Mouse (Mus musculus): ENCODE measurements around the gene Gins2.

DNA sequence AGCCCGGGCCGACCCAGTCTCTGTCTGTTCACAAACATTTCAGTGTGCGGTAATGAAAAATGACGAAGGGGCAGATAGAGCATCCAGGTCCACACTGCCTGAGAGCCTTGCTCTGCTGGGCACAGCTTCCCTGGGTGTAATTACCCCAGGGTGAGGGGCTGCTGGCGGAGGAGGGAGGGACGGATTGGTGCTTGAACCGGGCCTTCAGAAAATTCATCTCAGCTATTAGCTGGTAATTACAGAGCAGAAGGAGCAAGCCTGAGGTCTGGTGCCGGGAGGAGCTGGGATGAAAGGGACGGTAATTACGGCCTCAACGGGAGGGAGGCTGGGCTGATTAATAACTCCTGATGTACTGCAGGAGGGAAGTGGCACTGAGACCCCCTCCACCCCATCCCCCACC, 39.2 kb downstream of the Gins2 start:
- TF ChIP-seq CTCF (IDR thresholded peaks at IDR 0.05; ENCODE audit: borderline replicate concordance, insufficient read depth, low read depth, low read length) (no peak), POLR2A (IDR thresholded peaks at IDR 0.05; ENCODE audit: borderline replicate concordance, insufficient read depth, low read length) (no peak)

Measured in cerebellum, adult 2 months (tissue).